Mouse (Mus musculus): ENCODE data around the gene Cactin.

Cactin gene

DNA sequence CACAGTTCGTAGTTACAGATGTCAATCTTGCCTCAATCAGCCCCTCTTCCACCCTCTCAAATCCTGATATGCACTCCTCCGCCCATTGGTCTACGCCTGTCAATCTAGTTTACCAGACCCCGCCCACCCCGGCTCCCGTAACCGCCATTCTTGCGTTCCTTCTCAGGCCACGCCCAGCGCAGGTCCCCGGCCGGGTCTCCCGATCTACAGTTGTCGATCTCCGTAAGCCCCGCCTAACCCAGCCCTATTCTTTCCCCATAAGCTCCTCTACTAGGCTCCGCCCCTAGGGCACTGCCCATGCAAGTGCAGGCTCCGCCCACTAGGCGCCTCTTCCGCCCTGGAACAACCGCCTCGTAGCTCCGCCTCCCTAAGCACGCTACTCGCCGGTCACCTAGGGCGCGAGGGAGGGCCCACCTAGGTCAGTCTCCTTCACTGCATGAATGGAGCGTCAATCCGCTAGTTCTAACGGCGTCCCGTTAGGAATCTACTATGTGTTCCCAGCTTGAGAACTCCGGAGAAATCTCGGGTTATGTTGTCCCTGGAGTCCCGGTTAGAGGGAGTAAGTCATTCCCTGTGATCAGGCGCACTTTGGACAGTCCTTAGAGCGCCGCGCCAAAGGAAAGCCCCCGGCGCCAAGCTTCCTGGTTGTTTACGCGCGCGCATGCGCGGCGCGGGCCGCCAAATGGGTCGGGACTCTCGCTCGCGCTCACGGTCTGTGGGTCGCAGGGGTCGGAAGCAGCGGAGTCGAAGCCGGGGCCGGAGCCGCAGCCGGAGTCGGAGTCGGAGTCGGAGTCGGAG is at the start of gene Cactin:
Gene Cactin (plus strand): TSS at position 554 of the 798 bp plus-strand sequence.
- DNase-seq = peak; percentile 100

DNA sequence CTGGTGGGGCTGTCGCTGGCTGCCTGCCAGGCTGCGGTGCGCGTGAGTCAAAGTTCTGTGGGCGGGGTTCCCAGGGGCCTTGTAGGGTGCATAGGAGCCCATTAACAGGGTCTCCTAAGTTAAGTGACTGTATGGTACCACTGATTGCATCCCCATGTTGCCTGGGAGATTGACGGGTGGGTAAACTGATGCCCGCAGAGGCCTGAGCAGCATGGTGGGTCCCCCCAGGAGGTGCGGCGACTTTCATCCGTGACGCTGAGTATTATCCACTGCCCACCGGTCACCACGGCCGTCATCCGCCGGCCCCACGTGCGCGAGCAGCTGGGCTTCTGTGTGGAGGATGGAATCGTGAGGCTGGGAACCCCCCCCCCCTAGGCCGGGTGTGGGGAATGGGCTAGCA is 48.5 kb upstream of the Cactin start:
- no peak for DNase-seq

DNA sequence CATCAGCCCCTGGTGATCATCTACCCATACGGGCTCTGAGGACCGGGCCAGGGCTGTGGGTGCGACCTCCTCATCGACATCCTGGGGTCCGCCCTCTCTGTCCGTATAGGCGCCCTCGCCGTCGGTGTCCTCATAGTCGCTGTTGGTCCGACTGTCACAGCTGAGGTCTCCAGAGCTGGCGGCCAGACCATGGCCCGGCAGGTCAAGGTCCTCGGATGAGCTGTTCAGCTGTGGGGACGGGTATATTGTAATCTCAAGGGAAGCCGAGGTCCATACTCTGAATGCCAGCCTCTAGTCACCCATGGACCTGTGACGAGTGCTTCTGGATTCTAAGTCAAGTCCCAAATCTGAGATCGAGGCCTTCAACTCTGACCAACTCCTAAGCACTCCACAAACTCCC is 47.1 kb upstream of the Cactin start:
- DNase-seq = no peak

DNA sequence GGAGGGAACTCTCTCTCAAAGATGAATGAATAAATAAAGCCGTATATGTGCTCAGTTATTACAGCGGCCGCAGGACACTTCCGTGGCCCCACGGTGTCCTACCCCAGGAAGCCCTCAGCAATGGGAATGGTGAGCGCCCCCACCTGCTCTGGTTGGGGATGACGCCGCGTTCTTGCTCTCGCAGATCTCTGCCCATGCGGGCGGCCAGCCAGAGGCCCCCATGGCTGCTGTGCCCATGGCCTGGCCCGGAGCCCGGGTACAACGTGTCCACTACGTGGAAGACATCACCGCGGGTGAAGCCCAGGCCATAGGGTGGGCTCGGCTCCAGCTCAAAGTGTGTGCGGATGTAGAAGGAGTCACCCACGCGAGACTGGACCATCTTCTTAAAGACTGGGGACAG is 43.2 kb upstream of the Cactin start:
- no peak for DNase-seq

DNA sequence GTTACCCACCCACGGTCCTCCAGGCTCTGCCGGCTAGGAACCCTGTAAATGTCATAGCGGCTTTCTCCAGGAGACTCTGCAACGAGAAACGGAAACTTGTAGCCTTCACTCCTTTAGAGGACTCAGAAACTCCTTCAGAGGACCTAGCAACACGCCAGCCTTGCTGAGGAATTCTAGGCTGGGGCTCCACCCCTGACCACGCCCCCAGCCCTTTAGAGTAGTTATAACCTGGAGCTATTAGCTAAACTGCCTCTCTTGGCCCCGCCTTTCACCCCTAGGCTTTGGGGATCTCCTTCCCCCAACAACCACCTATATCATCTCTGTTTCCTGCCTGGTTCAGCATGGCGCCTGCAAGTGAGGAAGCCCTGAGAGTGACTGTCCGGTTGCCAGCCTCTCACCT is 41.4 kb upstream of the Cactin start:
- no peak for DNase-seq

DNA sequence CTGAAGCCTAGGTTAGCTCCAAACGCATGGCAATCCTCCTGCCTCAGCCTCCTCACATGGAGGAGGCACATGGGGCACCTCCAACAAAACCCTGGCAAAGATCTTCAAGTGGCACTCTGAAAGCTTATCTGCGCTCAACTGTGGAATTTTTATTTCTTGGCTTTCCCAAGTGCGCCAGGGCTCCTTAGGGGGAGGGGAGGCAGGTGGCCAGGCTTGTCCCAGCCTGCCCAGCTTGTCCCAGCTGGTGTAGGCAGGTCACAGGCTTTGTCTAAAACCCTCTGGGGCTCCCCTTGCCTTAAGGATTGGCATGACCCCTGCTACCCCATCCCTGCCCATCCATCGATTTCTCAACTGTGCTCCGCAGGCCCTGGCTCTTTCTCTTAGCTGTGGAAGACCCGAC is 36.7 kb upstream of the Cactin start:
- DNase-seq = peak; percentile 50

DNA sequence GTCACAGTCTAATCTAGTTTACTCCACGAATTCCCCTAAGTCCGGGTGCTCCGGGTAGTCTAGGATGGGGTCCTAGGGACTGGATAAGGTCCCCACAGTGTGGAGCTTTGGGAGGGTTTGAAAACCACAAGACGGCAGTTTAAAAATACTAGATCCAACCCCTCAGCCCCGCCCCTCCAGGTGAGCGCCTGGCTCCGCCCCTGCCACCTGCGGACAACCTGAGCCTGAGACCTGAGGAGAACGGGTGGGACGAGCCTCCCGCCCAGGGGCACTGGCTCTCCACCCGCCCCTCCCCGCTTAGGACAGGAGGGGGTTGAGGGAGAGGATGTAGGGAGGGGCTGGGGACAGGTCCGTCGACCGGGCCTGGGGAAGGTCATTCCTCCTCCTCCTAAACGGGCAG is 36.2 kb upstream of the Cactin start:
- DNase-seq = peak; percentile 77

DNA sequence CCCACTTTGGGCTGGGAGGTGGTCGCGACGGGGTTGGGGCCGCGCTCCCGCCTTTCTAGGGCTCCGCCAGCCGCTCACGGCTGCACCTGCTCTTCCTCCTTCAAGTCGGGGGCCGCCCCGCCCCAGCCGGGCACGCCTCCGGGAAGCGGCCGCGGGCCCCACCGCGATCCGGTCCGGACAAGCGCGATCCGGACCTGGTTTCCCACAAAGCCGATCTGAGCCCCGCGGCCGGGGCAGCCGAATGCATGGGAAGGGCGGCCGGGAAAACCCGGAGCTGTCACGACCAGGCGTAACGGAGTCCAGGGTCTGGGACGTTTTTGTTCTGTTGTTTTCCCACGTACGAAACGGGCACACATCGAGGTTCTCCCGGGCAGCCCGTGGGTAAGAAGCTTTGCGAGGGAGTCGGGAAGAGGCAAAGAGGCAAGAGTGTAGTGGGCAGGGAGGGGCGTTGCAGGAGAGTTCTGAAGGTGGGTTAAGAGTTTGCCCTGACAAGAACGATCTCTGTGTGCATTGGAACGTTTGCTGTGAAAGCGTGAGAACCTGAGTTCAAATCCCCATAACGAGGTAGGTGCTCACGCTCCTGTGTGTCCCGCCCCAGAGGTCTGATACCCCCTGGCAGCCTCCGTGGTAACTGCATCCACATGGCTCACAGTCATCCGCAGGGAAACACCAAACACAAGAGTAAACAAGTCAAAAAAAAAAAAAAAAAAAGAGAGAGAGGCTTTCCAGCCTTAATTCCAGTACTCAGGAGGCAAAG is 35.0 kb upstream of the Cactin start:
- peak; percentile 89 for DNase-seq

DNA sequence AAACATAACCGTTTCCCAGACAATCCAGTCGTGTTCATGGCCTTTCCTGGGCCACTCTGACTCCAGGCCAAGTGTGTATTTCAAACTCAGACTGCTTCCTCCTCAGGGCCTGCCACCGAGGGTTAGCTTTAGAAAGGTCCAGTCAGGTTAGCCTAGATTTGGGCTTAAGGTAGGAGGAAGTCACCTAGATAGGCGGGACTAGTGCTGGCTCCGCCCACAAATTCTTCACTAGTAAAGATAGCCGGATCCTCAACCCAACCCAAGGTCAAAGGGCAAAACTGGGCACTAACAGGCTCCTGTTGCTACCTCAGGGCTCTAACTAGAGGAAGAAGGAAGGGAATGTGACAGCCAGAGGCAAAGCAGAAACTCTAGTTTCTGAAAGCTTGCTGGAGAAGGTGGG is 34.3 kb upstream of the Cactin start:
- peak; percentile 81 for DNase-seq

DNA sequence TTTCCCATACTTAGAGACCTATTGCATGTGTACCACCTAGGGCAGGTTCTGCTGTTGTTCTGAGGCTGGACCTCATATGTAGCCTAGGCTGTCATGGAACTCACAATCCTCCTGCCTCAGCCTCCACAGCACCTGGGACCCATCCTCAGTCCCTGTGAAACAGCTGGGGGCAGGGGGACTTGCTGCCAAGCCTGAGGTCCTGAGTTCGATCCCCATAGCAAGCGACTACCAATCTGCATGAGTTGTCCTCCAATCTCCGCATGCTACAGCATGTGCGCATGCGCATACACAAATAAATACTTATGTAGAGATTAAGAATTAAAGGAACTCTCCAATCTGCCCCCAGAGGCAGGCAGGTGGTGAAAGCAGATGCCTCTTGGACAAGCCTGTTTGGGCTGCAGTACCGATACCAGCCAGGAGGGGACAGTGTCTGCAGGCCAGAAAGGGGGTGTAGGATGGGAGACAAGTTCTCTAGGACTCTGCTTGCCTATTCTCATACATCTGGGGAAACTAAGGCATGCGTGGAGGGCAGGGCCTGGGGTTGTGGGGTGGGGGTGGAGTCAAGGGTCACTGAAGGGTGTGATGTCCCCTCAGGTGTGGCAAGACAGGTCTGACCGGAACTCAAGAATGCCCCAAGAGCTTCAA is 33.3 kb upstream of the Cactin start:
- peak; percentile 66 for DNase-seq

DNA sequence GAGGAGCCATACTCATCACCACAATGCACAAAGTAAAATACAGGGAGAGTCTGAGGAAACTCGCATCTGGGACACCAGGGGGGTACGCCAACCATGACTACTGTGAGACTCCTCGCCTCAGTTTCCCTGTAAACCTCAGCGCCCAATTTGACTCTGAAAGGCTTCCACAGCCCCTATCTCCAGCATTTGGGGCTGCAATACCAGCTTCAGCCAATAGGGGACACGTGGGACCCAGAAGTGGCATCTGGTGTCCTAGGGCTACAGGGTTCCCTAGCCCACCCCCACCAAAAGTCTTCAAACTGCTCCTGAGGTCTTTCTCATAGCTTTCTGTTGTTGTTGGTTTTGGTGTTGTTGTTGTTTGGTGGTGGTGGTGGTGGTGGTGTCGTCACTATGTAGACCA is 32.3 kb upstream of the Cactin start:
- no peak for DNase-seq

DNA sequence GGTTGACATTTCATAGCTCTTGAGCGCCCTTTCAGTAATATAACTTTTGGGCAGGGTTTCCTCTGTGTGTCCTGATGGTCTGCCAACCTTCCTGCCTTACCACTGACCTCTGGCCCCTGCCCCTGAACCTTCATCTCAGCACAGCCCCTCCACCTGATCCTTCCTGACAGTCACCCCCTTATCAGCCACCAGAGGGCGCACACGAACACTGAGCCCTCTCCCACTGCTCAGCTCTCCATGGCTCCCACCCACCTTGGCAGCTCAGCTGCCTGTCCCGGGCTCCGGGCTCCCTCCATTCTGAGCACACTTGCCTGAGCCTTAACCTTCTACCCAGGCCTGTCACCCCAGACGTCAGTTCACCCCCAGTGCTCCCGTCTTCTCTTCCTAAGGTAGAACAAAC is 31.6 kb upstream of the Cactin start:
- peak; percentile 71 for DNase-seq

DNA sequence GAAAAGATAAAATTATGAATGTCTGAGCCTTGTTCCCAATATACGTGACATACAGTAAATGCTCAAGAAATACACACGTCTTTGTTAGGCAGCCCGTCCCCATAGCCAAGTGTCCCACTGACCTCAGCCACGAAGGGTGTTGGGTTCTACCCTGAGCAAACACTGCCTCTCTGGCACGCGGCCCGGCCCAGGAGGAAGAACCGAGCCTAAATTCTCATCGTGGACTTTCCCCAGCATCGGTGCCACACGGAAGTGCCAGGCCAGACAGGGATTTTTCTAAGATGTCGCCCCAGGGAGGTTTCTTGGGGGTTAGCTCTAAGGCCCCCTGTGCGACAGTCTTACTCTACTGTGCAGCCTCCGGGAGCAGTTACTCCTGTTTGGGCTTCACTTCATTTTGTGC is 31.1 kb upstream of the Cactin start:
- DNase-seq = peak; percentile 62

DNA sequence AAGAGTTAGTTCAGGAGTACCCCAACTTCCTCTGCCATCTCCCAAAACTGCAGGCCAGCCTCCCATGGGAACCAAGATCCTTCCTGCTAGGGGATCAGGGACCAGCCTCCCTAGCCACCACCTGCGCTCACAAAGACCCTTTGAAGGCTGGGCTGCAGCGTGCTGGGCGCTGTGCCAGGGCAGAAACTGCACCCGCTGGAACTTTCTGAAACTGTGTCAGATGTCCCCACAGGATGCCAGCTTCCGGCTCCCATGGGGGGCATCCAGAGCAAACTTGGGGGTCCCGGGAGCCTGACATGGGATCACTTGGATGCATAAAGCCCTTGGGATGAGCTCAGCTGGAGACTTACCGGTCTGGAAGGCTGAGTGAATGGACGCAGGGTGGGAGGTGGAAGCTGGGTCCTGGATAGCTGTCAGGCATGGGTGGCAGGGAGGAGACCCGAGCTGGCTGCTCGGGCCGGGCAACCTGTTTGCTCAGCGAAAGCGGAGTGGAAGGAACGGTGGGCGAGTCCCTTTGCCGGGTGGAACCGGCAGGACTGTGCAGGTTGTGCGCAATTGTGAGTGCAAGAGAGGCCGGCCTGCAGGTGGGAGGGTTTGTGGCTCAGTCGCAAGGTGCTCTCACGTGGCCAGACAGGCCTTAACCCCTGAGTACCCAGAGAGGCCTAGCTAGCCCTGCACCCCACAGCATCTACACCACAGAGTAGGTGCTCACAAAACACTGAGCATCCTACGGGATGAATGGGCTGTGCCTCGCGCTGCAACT is 30.0 kb upstream of the Cactin start:
- DNase-seq = peak; percentile 65

DNA sequence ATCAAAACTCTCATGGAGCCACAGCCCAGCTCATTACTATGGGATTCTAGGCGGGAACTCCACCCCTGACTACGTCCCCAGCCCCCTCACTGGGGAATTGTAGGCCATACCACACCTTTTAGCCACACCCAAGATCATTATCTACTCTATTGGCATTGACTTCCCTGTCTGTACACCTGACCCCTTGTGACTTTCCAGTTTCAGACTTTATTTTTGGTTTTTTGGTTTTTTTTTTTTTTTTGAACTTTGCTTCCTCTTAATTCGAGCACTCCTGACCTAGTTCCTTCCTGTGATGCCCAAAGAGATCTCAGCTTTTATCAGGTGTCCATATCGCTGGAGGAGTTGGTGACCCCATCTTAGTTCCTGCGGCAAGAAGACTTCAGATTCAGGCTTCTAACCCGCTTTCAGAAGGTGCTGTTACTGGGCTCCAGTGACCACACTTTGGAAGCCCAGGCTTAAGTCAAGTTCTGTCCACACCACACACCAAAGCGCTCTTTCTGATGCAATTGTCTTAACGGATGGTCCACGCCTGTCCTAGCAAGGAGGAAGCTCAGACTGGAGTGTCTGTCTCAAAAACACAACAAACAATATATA is 29.3 kb upstream of the Cactin start, which contains the start of gene Tjp3:
Gene Tjp3 (minus strand): TSS at position 71 of the 594 bp plus-strand sequence.
- no peak for DNase-seq

DNA sequence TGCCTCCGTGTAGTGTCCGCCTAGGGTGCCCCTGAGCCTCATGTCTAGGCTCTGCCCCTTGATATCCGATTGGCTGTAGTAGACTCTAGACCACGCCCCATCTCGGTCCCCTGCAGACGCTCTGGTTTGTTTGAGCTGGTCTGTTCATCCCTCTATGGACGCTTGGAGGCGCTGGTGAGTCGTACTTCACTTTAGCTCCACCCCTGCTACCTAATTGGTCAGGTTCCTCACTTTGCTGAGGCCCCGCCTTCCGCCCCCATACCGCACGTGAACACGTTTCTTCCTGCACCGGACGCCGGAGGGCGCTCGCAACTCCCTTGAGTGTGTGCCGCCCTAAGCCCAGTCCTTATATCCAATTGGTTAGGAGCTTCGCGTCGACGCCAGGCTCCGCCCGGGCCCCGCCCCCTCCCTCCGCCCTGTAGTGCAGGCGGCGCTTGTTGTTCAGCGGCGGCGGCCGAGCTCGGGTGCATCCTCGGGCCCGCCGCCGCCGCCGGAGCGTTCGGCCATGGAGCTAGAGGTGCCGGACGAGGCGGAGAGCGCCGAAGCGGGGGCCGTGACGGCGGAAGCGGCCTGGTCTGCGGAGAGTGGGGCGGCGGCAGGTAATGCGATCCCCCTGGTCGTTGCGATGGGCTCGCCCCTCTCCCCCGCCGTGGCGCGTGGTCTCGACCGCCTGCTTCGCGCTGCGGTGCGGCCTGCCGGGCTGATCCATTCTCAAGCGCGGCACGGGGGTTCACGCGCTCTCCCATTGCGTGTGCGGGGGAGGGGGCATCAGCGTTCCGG is 28.2 kb upstream of the Cactin start, which contains the start of gene Pip5k1c:
Gene Pip5k1c (plus strand): TSS at position 410 of the 780 bp plus-strand sequence.
- peak; percentile 100 for DNase-seq

DNA sequence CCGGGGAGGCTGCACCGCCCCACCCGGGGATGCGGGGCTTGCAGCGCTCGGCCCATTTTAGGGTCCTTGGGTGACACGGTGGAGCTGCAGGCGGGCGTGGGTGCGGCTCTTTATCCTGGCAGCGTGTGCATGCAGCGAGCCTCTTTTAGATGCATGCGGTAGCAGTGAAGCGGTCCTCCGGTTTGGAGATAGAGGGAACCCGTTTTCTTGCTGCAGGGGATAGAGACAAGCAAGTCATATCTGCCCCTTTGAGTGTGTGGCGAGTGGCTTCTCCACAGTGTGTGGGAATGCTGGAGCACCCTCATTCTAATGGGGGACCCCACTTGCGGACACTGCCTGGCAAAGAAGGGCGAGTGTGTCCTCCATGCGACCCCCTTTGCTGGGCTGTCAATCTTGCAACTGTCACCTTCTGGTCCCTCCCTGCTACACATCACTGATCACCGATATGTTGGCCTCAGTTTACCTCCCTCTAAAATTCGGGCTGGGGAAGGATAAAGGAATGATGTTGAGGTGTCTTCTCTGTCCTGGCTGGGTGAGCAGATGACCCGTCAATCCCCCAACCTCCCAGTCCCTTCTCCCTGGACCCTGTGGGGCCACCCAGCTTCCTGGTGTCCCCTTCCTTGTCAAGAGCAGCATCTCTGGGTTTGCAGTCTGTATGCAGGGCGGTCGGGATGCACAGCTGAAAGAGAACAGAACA is 27.4 kb upstream of the Cactin start:
- DNase-seq = no peak

DNA sequence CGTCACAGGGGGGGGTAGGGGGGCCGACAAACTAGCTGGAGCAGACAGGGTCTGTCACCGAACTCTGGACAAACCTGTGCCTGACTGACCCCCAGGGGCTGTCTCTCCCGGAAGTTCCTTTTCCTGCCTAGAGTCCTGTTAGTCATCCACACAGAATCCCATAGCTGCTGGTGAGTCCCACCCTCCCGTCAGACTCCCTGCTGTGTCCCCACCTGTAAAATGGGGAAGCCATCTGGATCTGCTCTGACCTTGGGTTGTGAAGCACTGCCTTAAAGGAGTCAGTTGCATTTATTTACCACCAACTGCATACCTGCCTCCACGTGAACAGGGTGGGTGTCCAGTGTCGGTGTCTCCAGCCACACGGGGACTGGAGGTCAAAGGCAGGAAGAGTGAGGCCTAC is 26.5 kb upstream of the Cactin start:
- DNase-seq = no peak

DNA sequence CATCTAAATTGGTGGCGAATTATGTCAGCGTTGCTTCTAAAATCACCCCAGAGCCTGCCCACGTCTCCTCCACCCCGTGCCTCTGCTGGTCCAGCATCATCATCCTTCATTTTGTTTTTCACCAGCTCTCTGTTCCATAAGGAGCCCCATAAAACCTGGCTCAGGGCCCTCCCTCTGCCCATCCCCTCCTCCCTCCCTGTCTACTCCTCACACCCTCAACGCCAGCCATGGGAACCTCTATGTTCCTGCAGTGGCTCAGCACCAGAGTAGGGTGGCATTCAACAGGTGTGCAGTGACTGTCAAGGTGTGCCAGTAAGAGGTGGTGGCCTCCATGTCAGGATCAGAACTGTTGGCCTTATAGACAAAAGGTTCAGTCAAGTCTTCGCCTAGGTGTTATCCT is 25.7 kb upstream of the Cactin start:
- no peak for DNase-seq

DNA sequence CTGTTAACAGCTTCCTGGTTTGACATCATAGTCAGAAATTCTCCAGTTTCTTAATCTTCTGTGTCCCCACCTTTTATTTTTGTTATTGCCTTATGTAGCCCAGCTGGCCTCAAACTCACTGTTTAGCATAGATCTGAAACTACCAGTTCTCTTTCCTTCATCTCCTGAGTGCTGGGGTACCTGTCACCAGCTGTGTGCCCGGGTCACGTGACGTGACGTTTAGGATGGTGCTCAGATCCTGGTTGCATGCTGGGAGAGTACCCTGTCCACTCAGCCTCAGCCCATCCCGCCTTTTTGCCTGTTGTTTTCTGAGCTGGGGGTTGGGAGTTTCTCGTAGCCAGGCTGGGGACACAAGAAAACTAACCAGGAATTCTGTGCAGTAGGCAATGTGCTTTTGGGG is 23.7 kb upstream of the Cactin start:
- DNase-seq = no peak

DNA sequence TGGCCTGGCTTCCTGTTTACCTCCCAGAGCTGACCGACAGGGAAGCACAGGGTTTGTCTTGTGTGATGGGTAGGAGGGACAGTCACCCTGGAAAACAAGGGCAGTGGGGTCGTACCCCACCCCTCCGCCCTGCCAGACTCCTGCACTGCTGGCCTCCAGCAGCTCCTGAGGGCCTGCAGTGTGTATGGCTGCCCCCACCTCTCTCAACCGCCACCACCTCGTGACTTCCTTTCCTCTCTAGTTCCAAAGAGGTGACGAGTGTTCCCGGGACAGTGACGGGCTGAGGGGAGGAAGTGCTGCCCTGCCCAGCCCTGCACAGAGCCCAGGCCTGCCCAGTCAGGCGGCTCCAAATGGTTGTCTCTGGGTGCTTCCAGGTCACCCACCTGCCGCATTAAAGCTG is 23.1 kb upstream of the Cactin start:
- peak; percentile 79 for DNase-seq
